Mouse (Mus musculus): Measurements from ENCODE around the gene Stard8. TPM values are rescaled to one million over a fixed set of nuclear protein-coding genes. Genes with fewer than 3 reads are reported as not detected.
"Not testable (repeated sequence)": the region's sequence is repeated elsewhere in the genome, so short reads cannot be mapped to it uniquely, and the experiment has no call there.

Stard8 gene
- polyA plus RNA-seq, 1 experiment = 24.5 TPM

DNA sequence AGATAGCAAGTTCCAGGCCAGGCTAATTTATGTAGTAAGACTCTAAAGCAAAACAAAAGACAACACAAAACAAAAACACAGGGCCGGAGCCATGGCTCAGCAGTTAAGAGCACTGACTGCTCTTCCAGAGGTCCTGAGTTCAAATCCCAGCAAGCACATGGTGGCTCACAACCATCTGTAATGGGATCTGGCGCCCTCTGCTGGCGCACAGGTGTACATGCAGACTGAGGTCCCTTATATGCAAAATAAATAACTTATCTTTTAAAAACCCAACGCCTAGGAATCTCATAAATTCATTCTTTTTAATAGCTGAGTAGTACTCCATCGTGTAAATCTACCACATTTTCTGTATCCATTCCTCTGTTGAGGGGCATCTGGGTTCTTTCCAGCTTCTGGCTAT is 16.4 kb upstream of the Stard8 start:
- peak; percentile 34 for TF ChIP-seq CTCF (IDR thresholded peaks at IDR 0.05; ENCODE audit: low read depth, low read length)
- H3K27ac ChIP-seq (ENCODE audit: insufficient read depth, low read length); H3K4me3 ChIP-seq (ENCODE audit: low read depth, low read length); H3K36me3 ChIP-seq (ENCODE audit: control insufficient read depth, insufficient read depth, low read length, poor library complexity, severe bottlenecking); H3K27me3 ChIP-seq (ENCODE audit: control insufficient read depth, insufficient read depth, low read length, poor library complexity, severe bottlenecking); H3K9ac ChIP-seq (ENCODE audit: low read depth, poor library complexity, severe bottlenecking); H3K9me3 ChIP-seq (replicated peaks; ENCODE audit: control insufficient read depth, insufficient read depth, low read length, poor library complexity, severe bottlenecking); H3K4me1 ChIP-seq (ENCODE audit: control insufficient read depth, insufficient read depth, low read length): not testable (repeated sequence)

GRCm38 (mm10) chrX:98989574-98989973 is 13.5 kb upstream of the Stard8 start:
- TF ChIP-seq POLR2A (IDR thresholded peaks at IDR 0.05; ENCODE audit: insufficient read depth, low read length) (no peak), CTCF (IDR thresholded peaks at IDR 0.05; ENCODE audit: low read depth, low read length) (peak; percentile 23)
- Histone ChIP-seq H3K36me3 (ENCODE audit: control insufficient read depth, insufficient read depth, low read length, poor library complexity, severe bottlenecking) (no peaks in the 10 kb centered on the region), H3K27ac (ENCODE audit: insufficient read depth, low read length) (no peak overlapping the region), H3K9me3 (replicated peaks; ENCODE audit: control insufficient read depth, insufficient read depth, low read length, poor library complexity, severe bottlenecking) (no peaks in the 10 kb centered on the region), H3K4me3 (ENCODE audit: low read depth, low read length) (no peak overlapping the region), H3K9ac (ENCODE audit: low read depth, poor library complexity, severe bottlenecking) (no peak overlapping the region), H3K27me3 (ENCODE audit: control insufficient read depth, insufficient read depth, low read length, poor library complexity, severe bottlenecking) (no peaks in the 10 kb centered on the region), H3K4me1 (ENCODE audit: control insufficient read depth, insufficient read depth, low read length) (no peaks in the 10 kb centered on the region)

DNA sequence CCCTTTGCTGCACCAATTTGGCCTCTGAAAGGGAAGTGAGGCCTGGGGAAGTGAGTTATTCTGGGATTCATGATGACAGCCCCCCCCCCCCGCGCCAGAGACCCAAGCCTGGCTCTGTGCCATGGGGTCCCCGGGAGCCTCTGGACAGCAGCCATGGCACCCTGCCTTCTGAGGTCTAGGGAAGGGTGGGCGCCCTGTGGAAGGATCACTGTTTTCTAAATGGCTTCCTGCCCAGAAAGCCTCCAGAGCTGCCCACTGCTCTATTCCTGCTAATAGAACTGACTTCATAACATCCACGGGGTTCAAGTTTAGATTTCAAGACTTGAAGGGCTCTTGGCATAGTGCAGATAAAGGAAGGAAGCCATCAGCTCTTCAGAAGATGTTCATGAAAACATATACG is 983 bp upstream of the Stard8 start:
- Histone ChIP-seq H3K27me3 (ENCODE audit: control insufficient read depth, insufficient read depth, low read length, poor library complexity, severe bottlenecking) (no peaks in the 10 kb centered on the region), H3K4me3 (ENCODE audit: low read depth, low read length) (no peak overlapping the region), H3K9ac (ENCODE audit: low read depth, poor library complexity, severe bottlenecking) (no peak overlapping the region), H3K27ac (ENCODE audit: insufficient read depth, low read length) (no peak overlapping the region), H3K36me3 (ENCODE audit: control insufficient read depth, insufficient read depth, low read length, poor library complexity, severe bottlenecking) (no peaks in the 10 kb centered on the region), H3K9me3 (replicated peaks; ENCODE audit: control insufficient read depth, insufficient read depth, low read length, poor library complexity, severe bottlenecking) (no peaks in the 10 kb centered on the region), H3K4me1 (ENCODE audit: control insufficient read depth, insufficient read depth, low read length) (no peaks in the 10 kb centered on the region)
- TF ChIP-seq POLR2A (IDR thresholded peaks at IDR 0.05; ENCODE audit: insufficient read depth, low read length) (no peak), EP300 (IDR thresholded peaks at IDR 0.05; ENCODE audit: insufficient read depth, low read depth, low read length) (no peak), CTCF (IDR thresholded peaks at IDR 0.05; ENCODE audit: low read depth, low read length) (no peak)

- no peaks in the 10 kb centered on the region for H3K4me1 ChIP-seq (ENCODE audit: control insufficient read depth, insufficient read depth, low read length)
- H3K4me3 ChIP-seq (ENCODE audit: low read depth, low read length) = no peak overlapping the region
- H3K9me3 ChIP-seq (replicated peaks; ENCODE audit: control insufficient read depth, insufficient read depth, low read length, poor library complexity, severe bottlenecking) = no peaks in the 10 kb centered on the region
- no peak overlapping the region for H3K27ac ChIP-seq (ENCODE audit: insufficient read depth, low read length)
- H3K9ac ChIP-seq (ENCODE audit: low read depth, poor library complexity, severe bottlenecking) = no peak overlapping the region
- no peaks in the 10 kb centered on the region for H3K27me3 ChIP-seq (ENCODE audit: control insufficient read depth, insufficient read depth, low read length, poor library complexity, severe bottlenecking)
- TF ChIP-seq EP300 (IDR thresholded peaks at IDR 0.05; ENCODE audit: insufficient read depth, low read depth, low read length) (no peak), POLR2A (IDR thresholded peaks at IDR 0.05; ENCODE audit: insufficient read depth, low read length) (no peak), CTCF (IDR thresholded peaks at IDR 0.05; ENCODE audit: low read depth, low read length) (no peak)
- H3K36me3 ChIP-seq (ENCODE audit: control insufficient read depth, insufficient read depth, low read length, poor library complexity, severe bottlenecking) = no peaks in the 10 kb centered on the region
These were observed 7.5 kb downstream of the Stard8 start for GRCm38 (mm10) chrX:99010581-99010980.

GRCm38 (mm10) chrX:99011281-99011680 is 8.2 kb downstream of the Stard8 start:
- Histone ChIP-seq H3K4me1 (ENCODE audit: control insufficient read depth, insufficient read depth, low read length) (no peaks in the 10 kb centered on the region), H3K27me3 (ENCODE audit: control insufficient read depth, insufficient read depth, low read length, poor library complexity, severe bottlenecking) (no peaks in the 10 kb centered on the region), H3K9ac (ENCODE audit: low read depth, poor library complexity, severe bottlenecking) (no peak overlapping the region), H3K4me3 (ENCODE audit: low read depth, low read length) (no peak overlapping the region), H3K36me3 (ENCODE audit: control insufficient read depth, insufficient read depth, low read length, poor library complexity, severe bottlenecking) (no peaks in the 10 kb centered on the region), H3K9me3 (replicated peaks; ENCODE audit: control insufficient read depth, insufficient read depth, low read length, poor library complexity, severe bottlenecking) (no peaks in the 10 kb centered on the region), H3K27ac (ENCODE audit: insufficient read depth, low read length) (no peak overlapping the region)
- TF ChIP-seq CTCF (IDR thresholded peaks at IDR 0.05; ENCODE audit: low read depth, low read length) = no peak
- TF ChIP-seq EP300 (IDR thresholded peaks at IDR 0.05; ENCODE audit: insufficient read depth, low read depth, low read length) = no peak
- TF ChIP-seq POLR2A (IDR thresholded peaks at IDR 0.05; ENCODE audit: insufficient read depth, low read length) = no peak

DNA sequence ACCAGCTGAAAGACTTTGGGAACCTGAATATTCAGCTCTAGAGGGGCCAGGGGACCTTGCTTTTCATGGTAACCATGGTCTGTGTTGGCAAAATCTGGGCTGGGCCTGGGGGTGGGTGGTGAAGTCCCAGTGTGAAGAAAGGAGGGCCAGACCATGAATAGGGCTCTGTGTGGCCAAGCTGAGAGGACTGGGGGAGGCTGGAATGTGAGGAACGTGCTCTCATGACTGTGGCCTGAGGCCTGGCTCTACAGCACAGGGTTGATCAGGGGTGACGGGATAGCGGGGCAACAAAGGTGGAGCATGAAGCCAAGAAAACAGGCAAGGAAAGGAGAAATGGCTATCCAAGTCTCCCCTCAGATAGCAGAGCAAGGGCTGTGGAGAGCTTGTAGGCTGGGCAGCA is 9.4 kb downstream of the Stard8 start:
- Histone ChIP-seq H3K9ac (ENCODE audit: low read depth, poor library complexity, severe bottlenecking) (no peak overlapping the region), H3K27me3 (ENCODE audit: control insufficient read depth, insufficient read depth, low read length, poor library complexity, severe bottlenecking) (no peaks in the 10 kb centered on the region), H3K9me3 (replicated peaks; ENCODE audit: control insufficient read depth, insufficient read depth, low read length, poor library complexity, severe bottlenecking) (no peaks in the 10 kb centered on the region), H3K36me3 (ENCODE audit: control insufficient read depth, insufficient read depth, low read length, poor library complexity, severe bottlenecking) (no peaks in the 10 kb centered on the region), H3K4me1 (ENCODE audit: control insufficient read depth, insufficient read depth, low read length) (no peaks in the 10 kb centered on the region), H3K27ac (ENCODE audit: insufficient read depth, low read length) (no peak overlapping the region), H3K4me3 (ENCODE audit: low read depth, low read length) (no peak overlapping the region)
- no peak for TF ChIP-seq EP300 (IDR thresholded peaks at IDR 0.05; ENCODE audit: insufficient read depth, low read depth, low read length)
- no peak for TF ChIP-seq CTCF (IDR thresholded peaks at IDR 0.05; ENCODE audit: low read depth, low read length)
- no peak for TF ChIP-seq POLR2A (IDR thresholded peaks at IDR 0.05; ENCODE audit: insufficient read depth, low read length)
